Mouse (Mus musculus) intestine, embryonic 16.5 days (tissue): ENCODE measurements around the gene Fndc8. TPM values are rescaled to one million over a fixed set of nuclear protein-coding genes. Genes with fewer than 3 reads are reported as not detected.

Experiments used
- ATAC-seq: fragments of 200-750 bp; cut with Nextera tagmentation; 2 replicates; pipeline ENCODE4 v1.8.0; 2017; ENCODE audit warnings: moderate TSS enrichment, moderate library complexity
- H3K27ac ChIP-seq: fragments of 300-500 bp; sonication (generic); 2 replicates; pipeline ENCODE4 v1.5.1; 2014; ENCODE audit warnings: mild to moderate bottlenecking, low read length
- H3K27me3 ChIP-seq: fragments of 300-500 bp; sonication (generic); replicated peaks from 2 replicates; pipeline ENCODE4 v1.6.1; 2014; ENCODE audit warnings: low read length, control low read depth, mixed read lengths; ENCODE audit not compliant: control insufficient read depth, insufficient read depth
- H3K36me3 ChIP-seq: fragments of 300-500 bp; sonication (generic); 2 replicates; pipeline ENCODE4 v1.6.1; 2014; ENCODE audit warnings: low read length, control low read depth; ENCODE audit not compliant: control insufficient read depth, insufficient read depth
- H3K4me1 ChIP-seq: fragments of 300-500 bp; sonication (generic); 2 replicates; pipeline ENCODE4 v1.6.1; 2014; ENCODE audit warnings: low read length, control low read depth, mixed read lengths; ENCODE audit not compliant: control insufficient read depth, insufficient read depth
- H3K4me2 ChIP-seq: fragments of 300-500 bp; sonication (generic); 2 replicates; pipeline ENCODE4 v1.6.1; 2014; ENCODE audit warnings: low read depth, low read length, control low read depth
- H3K4me3 ChIP-seq: fragments of 300-500 bp; sonication (generic); 2 replicates; pipeline ENCODE4 v1.5.1; 2014; ENCODE audit warnings: mild to moderate bottlenecking, low read length
- H3K9ac ChIP-seq: fragments of 300-500 bp; sonication (generic); 2 replicates; pipeline ENCODE4 v1.6.1; 2014; ENCODE audit warnings: low read depth, low read length
- H3K9me3 ChIP-seq: fragments of 300-500 bp; sonication (generic); 2 replicates; pipeline ENCODE4 v1.6.1; 2016; ENCODE audit warnings: low read length, control low read depth; ENCODE audit not compliant: control insufficient read depth
- WGBS: fragments of 180-500 bp; shearing (Covaris S2); extraction: QIAGEN DNeasy Blood & Tissue Kit; methylation state at CpG from one replicate; pipeline ENCODE4 v1.1.7; 2014; 5-methylcytosine and 5-hydroxymethylcytosine counted together
- polyA plus RNA-seq: library from polyadenylated mRNA; unstranded; fragments of >200 nt; fragmentation: Nextera tagmentation; extraction: Ambion mirVana; gene quantifications from 2 replicates; pipeline ENCODE4 v1.2.1, GENCODE M21; 2015

Fndc8 gene
- polyA plus RNA-seq, 1 experiment from 2014 or later: 0.23 TPM

DNA sequence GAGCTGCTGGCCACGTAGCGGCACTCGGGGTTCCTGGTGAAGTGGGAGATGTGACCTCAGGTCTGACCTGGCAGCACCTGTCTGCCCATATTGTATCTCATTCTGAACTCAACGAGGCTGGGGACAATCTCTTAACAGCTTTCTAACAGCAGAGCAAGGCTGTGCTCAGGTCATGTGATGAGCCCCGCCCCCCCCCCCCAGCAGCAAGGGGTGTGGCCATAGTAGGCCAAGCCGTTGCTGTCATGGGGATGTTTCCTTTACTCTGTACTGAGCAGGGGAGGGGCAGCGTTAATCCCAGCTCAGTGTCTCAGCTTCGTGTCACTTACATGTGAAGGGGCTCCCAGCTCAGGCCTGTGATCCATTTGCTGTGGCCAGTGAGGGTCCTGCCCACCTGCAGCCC is 13.0 kb downstream of the Fndc8 start:
- peaks cover 20% of the 10 kb centered on the region for H3K36me3 ChIP-seq

DNA sequence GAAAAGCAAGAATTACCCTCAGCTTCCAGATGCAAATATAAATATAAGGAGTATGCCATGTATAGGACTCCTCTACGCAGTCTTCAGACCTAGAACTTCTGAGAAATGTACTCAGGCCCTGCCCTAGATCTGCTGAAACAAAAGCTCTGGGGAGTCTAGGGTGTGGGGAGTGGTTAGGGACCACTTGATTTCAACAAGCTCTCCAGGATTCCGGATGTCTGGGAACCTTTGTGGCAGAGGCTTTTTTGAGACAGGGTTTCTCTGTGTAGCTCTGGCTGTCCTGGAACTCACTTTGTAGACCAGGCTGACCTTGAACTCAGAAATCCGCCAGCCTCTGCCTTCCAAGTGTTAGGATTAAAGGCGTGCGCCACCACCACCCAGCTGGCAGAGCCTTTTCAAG is 13.9 kb downstream of the Fndc8 start:
- 95% methylated on average over 5 of the region's 5 CpGs for WGBS
- Histone ChIP-seq H3K27me3 (no peaks in the 10 kb centered on the region), H3K36me3 (peaks cover 20% of the 10 kb centered on the region), H3K4me3 (no peak overlapping the region), H3K4me1 (peaks cover 4% of the 10 kb centered on the region), H3K27ac (no peak overlapping the region), H3K4me2 (no peak overlapping the region), H3K9me3 (no peaks in the 10 kb centered on the region), H3K9ac (no peak overlapping the region)
- ATAC-seq: no peak

More for the DNA sequence above, 13.0 kb downstream of the Fndc8 start:
- no peaks in the 10 kb centered on the region for H3K27me3 ChIP-seq
- no peak for ATAC-seq
- 52% methylated on average over 8 of the region's 8 CpGs for WGBS
- peaks cover 4% of the 10 kb centered on the region for H3K4me1 ChIP-seq
- no peak overlapping the region for H3K27ac ChIP-seq
- no peak overlapping the region for H3K4me3 ChIP-seq
- no peak overlapping the region for H3K9ac ChIP-seq
- H3K4me2 ChIP-seq: no peak overlapping the region
- no peaks in the 10 kb centered on the region for H3K9me3 ChIP-seq

DNA sequence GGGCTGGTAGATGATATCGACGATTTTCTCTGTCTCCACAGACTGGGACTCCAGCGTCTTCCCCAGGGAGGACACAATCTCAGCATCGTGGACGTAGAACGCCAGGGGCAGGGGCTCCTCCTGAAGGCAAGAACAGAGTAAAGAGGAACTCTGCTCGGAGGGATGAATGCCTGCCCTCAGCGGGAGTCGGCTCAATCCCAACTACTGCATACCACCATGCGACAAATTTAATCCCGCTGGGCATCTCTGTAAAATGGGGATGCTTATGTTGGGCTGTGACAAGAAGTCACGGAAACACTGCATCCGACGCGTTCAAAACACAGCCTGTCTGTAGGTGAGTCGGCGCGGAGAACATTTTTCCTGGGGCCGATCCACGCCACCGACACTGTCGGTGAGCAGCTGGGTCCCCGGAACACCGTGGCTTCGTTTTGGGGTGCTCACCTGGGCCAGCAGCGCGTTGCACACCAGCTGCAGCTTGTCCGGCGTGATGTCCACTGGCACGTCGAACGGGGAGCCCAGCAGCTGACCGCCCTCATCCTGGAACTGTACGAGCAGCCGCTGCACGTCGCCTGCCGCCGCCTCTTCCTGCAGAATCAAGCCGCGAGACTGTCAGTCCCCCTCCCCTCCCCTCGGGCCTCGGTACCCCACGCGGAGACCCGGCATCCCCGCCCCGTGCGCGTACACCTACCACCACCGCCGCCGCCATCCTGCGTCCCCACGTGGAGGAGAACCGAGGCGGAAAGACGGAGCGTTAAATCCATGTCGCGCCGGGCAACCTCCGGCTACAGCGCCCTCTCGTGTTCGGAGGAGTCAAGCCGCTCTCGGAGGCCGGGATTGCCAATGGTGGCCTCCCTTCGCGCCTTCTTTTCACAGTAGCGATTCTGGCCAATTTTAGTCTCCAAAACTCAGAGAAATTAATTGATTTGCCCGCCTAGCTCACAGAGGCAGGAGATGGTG is 16.0 kb downstream of the Fndc8 start, which contains the start of gene Nle1:
TSS of gene Nle1 (minus strand) at position 761 of the 957 bp plus-strand sequence.
- Histone ChIP-seq H3K9ac (peak within 1 kb of the TSS; percentile 89), H3K27ac (no peak within 1 kb of the TSS), H3K27me3 (no peaks in the 10 kb centered on the region), H3K4me2 (peak within 1 kb of the TSS; percentile 75), H3K9me3 (no peaks in the 10 kb centered on the region), H3K4me1 (peaks cover 4% of the 10 kb centered on the region), H3K36me3 (peaks cover 8% of the 10 kb centered on the region; the same call in 1 of the 2 replicates), H3K4me3 (peak within 1 kb of the TSS; percentile 82)
- peak; percentile 79 for ATAC-seq
- 1% methylated on average over 73 of the region's 73 CpGs for WGBS

DNA sequence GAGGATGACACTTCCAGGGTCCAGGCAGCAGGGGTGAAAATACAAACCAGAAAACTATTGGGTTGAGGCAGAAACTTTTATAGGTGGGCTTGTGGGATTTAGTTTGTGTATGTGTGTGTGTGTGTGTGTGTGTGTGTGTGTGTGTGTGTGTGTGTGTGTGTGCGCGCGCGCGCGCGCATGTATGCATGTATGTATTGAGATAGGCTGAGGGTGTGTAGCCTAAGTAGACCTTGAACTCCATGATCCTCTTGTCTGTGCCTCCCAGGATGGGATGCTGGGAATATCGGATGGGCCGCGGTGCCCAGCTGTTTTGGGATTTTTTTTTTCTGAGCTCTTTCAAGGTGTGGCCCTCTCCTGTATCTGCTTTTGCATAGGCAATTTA is 16.7 kb downstream of the Fndc8 start:
- peak overlapping the region; percentile 89 for H3K9ac ChIP-seq
- peak overlapping the region; percentile 82 for H3K4me3 ChIP-seq
- WGBS: 73% methylated on average over 3 of the region's 10 CpGs

DNA sequence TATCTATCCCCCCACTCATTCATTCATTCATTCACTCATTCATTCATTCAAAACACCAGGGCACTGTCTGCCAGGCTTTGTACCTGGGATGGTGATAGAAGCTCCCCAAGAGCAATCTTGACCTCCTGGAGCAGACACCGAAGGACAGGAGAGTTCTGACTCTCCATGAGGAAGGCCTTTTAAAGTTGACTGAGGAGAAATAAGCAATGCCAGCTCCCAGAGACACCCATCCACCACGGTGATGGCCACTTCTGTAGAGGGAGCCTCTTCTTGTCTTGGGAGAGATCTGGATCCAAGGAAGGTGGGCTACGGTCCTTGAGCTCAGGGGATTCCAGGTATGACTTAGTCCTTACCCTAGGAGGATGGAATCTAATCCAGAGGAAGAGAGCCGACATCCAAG is 18.3 kb downstream of the Fndc8 start, which contains the start of gene Unc45b:
TSS of gene Unc45b (plus strand) at position 301 of the 400 bp plus-strand sequence.
- H3K27me3 ChIP-seq: 0 out of 2 replicates have a peak, but pooled peaks cover 3% of the 10 kb centered on the region
- H3K27ac ChIP-seq: no peak within 1 kb of the TSS
- no peak for ATAC-seq
- peaks cover 4% of the 10 kb centered on the region for H3K4me1 ChIP-seq
- no peak within 1 kb of the TSS; the same call in 1 of the 2 replicates for H3K9ac ChIP-seq
- H3K9me3 ChIP-seq: no peaks in the 10 kb centered on the region
- 86% methylated on average over 4 of the region's 4 CpGs for WGBS
- H3K4me3 ChIP-seq: no peak within 1 kb of the TSS
- no peaks in the 10 kb centered on the region for H3K36me3 ChIP-seq
- no peak within 1 kb of the TSS for H3K4me2 ChIP-seq

More for the DNA sequence above, 16.7 kb downstream of the Fndc8 start:
- Histone ChIP-seq H3K36me3 (0 out of 2 replicates have a peak, but pooled peaks cover 6% of the 10 kb centered on the region), H3K4me1 (peaks cover 4% of the 10 kb centered on the region), H3K27me3 (0 out of 2 replicates have a peak, but pooled peaks cover 1% of the 10 kb centered on the region), H3K9me3 (no peaks in the 10 kb centered on the region), H3K4me2 (peak overlapping the region; percentile 75), H3K27ac (no peak overlapping the region)
- peak; percentile 19; the same call in 1 of the 2 replicates for ATAC-seq

- H3K9ac ChIP-seq: no peak overlapping the region; the same call in 1 of the 2 replicates
- 79% methylated on average over 11 of the region's 11 CpGs for WGBS
- no peak overlapping the region for H3K4me3 ChIP-seq
- H3K4me2 ChIP-seq: no peak overlapping the region
- H3K4me1 ChIP-seq: peaks cover 4% of the 10 kb centered on the region
- no peaks in the 10 kb centered on the region for H3K36me3 ChIP-seq
- ATAC-seq: no peak
- no peaks in the 10 kb centered on the region for H3K9me3 ChIP-seq
- no peak overlapping the region for H3K27ac ChIP-seq
- 0 out of 2 replicates have a peak, but pooled peaks cover 3% of the 10 kb centered on the region for H3K27me3 ChIP-seq
These were observed 18.9 kb downstream of the Fndc8 start for GRCm38 (mm10) chr11:82910679-82911389.

GRCm38 (mm10) chr11:82914711-82915352 is 22.9 kb downstream of the Fndc8 start:
- H3K9ac ChIP-seq: no peak overlapping the region
- 7% methylated on average over 16 of the region's 16 CpGs for WGBS
- peak overlapping the region; percentile 34 for H3K4me2 ChIP-seq
- no peak overlapping the region for H3K27ac ChIP-seq
- no peaks in the 10 kb centered on the region for H3K4me1 ChIP-seq
- peak overlapping the region; percentile 2; the same call in 1 of the 2 replicates for H3K4me3 ChIP-seq
- H3K27me3 ChIP-seq: 0 out of 2 replicates have a peak, but pooled peaks cover 3% of the 10 kb centered on the region
- no peaks in the 10 kb centered on the region for H3K9me3 ChIP-seq
- peak; percentile 46; the same call in 1 of the 2 replicates for ATAC-seq
- no peaks in the 10 kb centered on the region for H3K36me3 ChIP-seq

GRCm38 (mm10) chr11:82920768-82921167 is 28.8 kb downstream of the Fndc8 start:
- no peaks in the 10 kb centered on the region for H3K9me3 ChIP-seq
- no peak overlapping the region for H3K27ac ChIP-seq
- H3K9ac ChIP-seq: no peak overlapping the region
- H3K27me3 ChIP-seq: peaks cover 5% of the 10 kb centered on the region
- H3K4me1 ChIP-seq: no peaks in the 10 kb centered on the region
- 44% methylated on average over 10 of the region's 10 CpGs for WGBS
- no peak for ATAC-seq
- no peaks in the 10 kb centered on the region for H3K36me3 ChIP-seq
- H3K4me3 ChIP-seq: no peak overlapping the region
- no peak overlapping the region for H3K4me2 ChIP-seq
